Comparison of ENCODE assay signal across 7 mouse cellular contexts in genomic region chr1:119052631-119053177, GRCm38 (mm10). TPM values are rescaled to one million over a fixed set of nuclear protein-coding genes. Genes with fewer than 3 reads are reported as not detected.
A peak's percentile ranks its signal among the peaks of the same experiment; 100 is the strongest.
DNase-seq lines count a peak whose midpoint lies in the region; ATAC-seq and TF ChIP-seq lines count a peak whose summit lies in the region.

No protein-coding gene starts in this region.

- peak overlapping the region; percentile 56 for H3K4me3 ChIP-seq in embryonic fibroblast, embryonic 13.5 days (ENCODE audit: insufficient read depth, low read length)
- H3K4me3 ChIP-seq in hindbrain, embryonic 12.5 days, result peak overlapping the region; percentile 53
- peak overlapping the region; percentile 75 for H3K4me3 ChIP-seq in midbrain, embryonic 10.5 days

- no peak for TF ChIP-seq CTCF in embryonic fibroblast, embryonic 13.5 days (IDR thresholded peaks at IDR 0.05; ENCODE audit: borderline replicate concordance, insufficient read depth, low read length)

- TF ChIP-seq POLR2A in embryonic fibroblast, embryonic 13.5 days (IDR thresholded peaks at IDR 0.05; ENCODE audit: low read depth, low read length), result 0 out of 2 replicates have a peak, but pooled peaks have one; percentile 6

- no peaks in the 10 kb centered on the region for H3K36me3 ChIP-seq in hindbrain, embryonic 12.5 days
- H3K36me3 ChIP-seq in midbrain, embryonic 10.5 days, result no peaks in the 10 kb centered on the region; the same call in 1 of the 2 replicates

- no peaks in the 10 kb centered on the region for H3K9me3 ChIP-seq in hindbrain, embryonic 12.5 days (replicated peaks)
- H3K9me3 ChIP-seq in midbrain, embryonic 10.5 days (replicated peaks), result no peaks in the 10 kb centered on the region

- ATAC-seq in hindbrain, embryonic 12.5 days (ENCODE audit: low FRiP score), result no peak

- peak; percentile 29 for DNase-seq in right cerebral cortex, postnatal 4 days
- DNase-seq in right cerebral cortex, postnatal 36 days (ENCODE audit: low spot score in 2 of 2), result no peak
- peak; percentile 71 for DNase-seq in midbrain, embryonic 10.5 days (ENCODE audit: low spot score)
- DNase-seq in frontal cortex, postnatal 14 days (ENCODE audit: low spot score in 2 of 2), result no peak
- no peak for DNase-seq in thymus, postnatal 25 days

- H3K4me1 ChIP-seq in embryonic fibroblast, embryonic 13.5 days (ENCODE audit: control insufficient read depth, insufficient read depth, low read length), result peaks cover 12% of the 10 kb centered on the region
- peaks cover 62% of the 10 kb centered on the region for H3K4me1 ChIP-seq in hindbrain, embryonic 12.5 days
- peaks cover 76% of the 10 kb centered on the region for H3K4me1 ChIP-seq in midbrain, embryonic 10.5 days

- peak overlapping the region; percentile 75 for H3K9ac ChIP-seq in hindbrain, embryonic 12.5 days

- H3K27ac ChIP-seq in embryonic fibroblast, embryonic 13.5 days (ENCODE audit: insufficient read depth, low read length), result peak overlapping the region; percentile 62
- H3K27ac ChIP-seq in hindbrain, embryonic 12.5 days, result peak overlapping the region; percentile 86
- H3K27ac ChIP-seq in midbrain, embryonic 10.5 days (replicated peaks), result peak overlapping the region; percentile 95

- WGBS in hindbrain, embryonic 12.5 days, result under 1% methylated on average over 33 of the region's 33 CpGs
- WGBS in midbrain, embryonic 10.5 days, result under 1% methylated on average over 33 of the region's 33 CpGs

- H3K4me2 ChIP-seq in hindbrain, embryonic 12.5 days (replicated peaks), result peak overlapping the region; percentile 91

- H3K27me3 ChIP-seq in hindbrain, embryonic 12.5 days, result peaks cover 4% of the 10 kb centered on the region; the same call in 1 of the 2 replicates
- H3K27me3 ChIP-seq in midbrain, embryonic 10.5 days (ENCODE audit: low read depth, poor library complexity, severe bottlenecking), result peaks cover 53% of the 10 kb centered on the region

RNA-seq across cellular contexts. Expression of gene Gli2, which starts 0.7 kb away (rescaled TPM):
- 8.9 and 13.6 TPM in 2 replicates for polyA plus RNA-seq in embryonic fibroblast, embryonic 13.5 days (2011; ENCODE audit: insufficient read length, low read depth, missing spikeins)
- polyA plus RNA-seq in hindbrain, embryonic 12.5 days (2016; fragmentation: Nextera tagmentation; extraction: Ambion mirVana), result 8.1 and 8.3 TPM in 2 replicates
- 8.9 and 9.9 TPM in 2 replicates for polyA plus RNA-seq in midbrain, embryonic 10.5 days (2016; fragmentation: Nextera tagmentation; extraction: Ambion mirVana)

Comparison
In these comparisons a context has a peak if more than half of its experiments do, and no peak if none do; other contexts are left out.
1. DNase-seq: peak in right cerebral cortex, postnatal 4 days (single experiment) and midbrain, embryonic 10.5 days (single experiment); none in right cerebral cortex, postnatal 36 days (0 of 2), frontal cortex, postnatal 14 days (0 of 2) and thymus, postnatal 25 days (single experiment).
2. Peak in every context shown above with its lines, with median percentiles within 50 percentile points of each other: H3K27ac ChIP-seq and H3K4me3 ChIP-seq.